Mouse (Mus musculus) heart, embryonic 14.5 days (tissue): Measurements from ENCODE around the gene Cpm. TPM values are rescaled to one million over a fixed set of nuclear protein-coding genes. Genes with fewer than 3 reads are reported as not detected.

Source experiments
- ATAC-seq: fragments of 200-750 bp; cut with Nextera tagmentation; 2 replicates; pipeline ENCODE4 v1.8.0; 2017; ENCODE audit warnings: low read depth, moderate TSS enrichment; ENCODE audit not compliant: insufficient number of reproducible peaks, insufficient read depth, low FRiP score
- H3K27ac ChIP-seq, 2 experiments: fragments of 200-500 bp in 1 of 2; fragments of 300-500 bp in 1 of 2; sonication (generic) in 1 of 2; replicated peaks in 1 of 2; 2 replicates each; pipeline ENCODE4 v1.5.1; 2012 to 2014; ENCODE audit warnings: low read depth in 2 of 2, low read length in 2 of 2, control low read depth in 1 of 2, mild to moderate bottlenecking in 1 of 2, mixed read lengths in 1 of 2; ENCODE audit not compliant: control insufficient read depth in 1 of 2, insufficient read depth in 1 of 2
- H3K27me3 ChIP-seq: fragments of 300-500 bp; sonication (generic); 2 replicates; pipeline ENCODE4 v1.6.1; 2014; ENCODE audit warnings: mild to moderate bottlenecking, low read length, control low read depth; ENCODE audit not compliant: control insufficient read depth, insufficient read depth
- H3K36me3 ChIP-seq: fragments of 300-500 bp; sonication (generic); 2 replicates; pipeline ENCODE4 v1.6.1; 2014; ENCODE audit warnings: mild to moderate bottlenecking, control low read depth, low read length, mixed read lengths; ENCODE audit not compliant: control insufficient read depth, insufficient read depth
- H3K4me1 ChIP-seq, 2 experiments: fragments of 200-500 bp in 1 of 2; fragments of 300-500 bp in 1 of 2; sonication (generic) in 1 of 2; 2 replicates each; pipeline ENCODE4 v1.6.1; 2012 to 2014; ENCODE audit warnings: low read length in 2 of 2, control low read depth in 1 of 2, mixed read lengths in 1 of 2; ENCODE audit not compliant: control insufficient read depth in 2 of 2, insufficient read depth in 2 of 2
- H3K4me2 ChIP-seq: fragments of 300-500 bp; sonication (generic); 2 replicates; pipeline ENCODE4 v1.6.1; 2014; ENCODE audit warnings: mild to moderate bottlenecking, low read length
- H3K4me3 ChIP-seq, 2 experiments: fragments of 200-500 bp in 1 of 2; fragments of 300-500 bp in 1 of 2; sonication (generic) in 1 of 2; 2 replicates each; pipeline ENCODE4 v1.5.1; 2012 to 2014; ENCODE audit warnings: low read length in 2 of 2, mild to moderate bottlenecking in 2 of 2, control low read depth in 1 of 2, low read depth in 1 of 2, moderate library complexity in 1 of 2; ENCODE audit not compliant: control insufficient read depth in 1 of 2, insufficient read depth in 1 of 2
- H3K9ac ChIP-seq: fragments of 300-500 bp; sonication (generic); 2 replicates; pipeline ENCODE4 v1.6.1; 2014; ENCODE audit warnings: mild to moderate bottlenecking, low read length
- H3K9me3 ChIP-seq: fragments of 300-500 bp; sonication (generic); 2 replicates; pipeline ENCODE4 v1.6.1; 2016; ENCODE audit warnings: low read length, control low read depth; ENCODE audit not compliant: control insufficient read depth
- WGBS: fragments of 180-500 bp; shearing (Covaris S2); extraction: QIAGEN DNeasy Blood & Tissue Kit; methylation state at CpG from one replicate; pipeline ENCODE4 v1.1.7; 2014; 5-methylcytosine and 5-hydroxymethylcytosine counted together
- polyA plus RNA-seq: library from polyadenylated mRNA; unstranded; fragments of >200 nt; fragmentation: Nextera tagmentation; extraction: Ambion mirVana; gene quantifications from 2 replicates; pipeline ENCODE4 v1.2.1, GENCODE M21; 2014

Gene Cpm
- polyA plus RNA-seq = 0.96 and 1.00 TPM in 2 replicates

- WGBS = under 1% methylated on average over 62 of the region's 73 CpGs
- Histone ChIP-seq H3K4me3 (peak within 1 kb of the TSS; percentile 44 to 60), H3K9ac (peak within 1 kb of the TSS; percentile 13), H3K9me3 (no peaks in the 10 kb centered on the region), H3K27ac (no peak within 1 kb of the TSS), H3K4me1 (peaks cover 5 to 12% of the 10 kb centered on the region in 2 experiments; a peak in 2 of 4 replicates), H3K4me2 (peak within 1 kb of the TSS; percentile 93), H3K36me3 (no peaks in the 10 kb centered on the region), H3K27me3 (peaks cover 47% of the 10 kb centered on the region)
- ATAC-seq = peak; percentile 85
These were observed at the start of gene Cpm for GRCm38 (mm10) chr10:117629169-117629971. Gene Cpm (plus strand): TSS chr10:117629500.

DNA sequence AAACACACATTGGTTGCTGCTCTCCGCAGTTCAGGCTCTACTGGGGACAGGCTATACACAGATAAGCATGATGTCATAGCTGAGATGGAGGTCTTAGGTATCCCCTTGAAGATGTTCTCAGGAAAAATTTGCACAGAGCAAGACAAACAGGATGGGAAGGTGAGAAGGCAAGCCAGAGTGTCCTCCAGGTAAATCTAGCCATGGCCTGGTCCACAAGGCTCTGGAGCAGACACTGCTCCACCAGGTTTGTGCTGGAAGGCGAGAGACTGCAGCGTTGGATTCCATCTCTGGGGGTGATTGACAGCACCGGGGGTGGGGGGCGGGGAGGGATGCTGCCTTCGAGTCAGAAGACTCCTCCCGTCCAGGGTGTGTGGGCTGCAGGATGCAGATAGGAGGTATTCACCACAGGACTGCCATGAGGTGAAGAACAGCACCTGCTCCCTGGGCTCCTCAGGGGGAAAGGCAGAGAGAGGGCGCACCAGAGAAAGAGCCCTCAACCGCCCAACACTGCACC, 49.5 kb upstream of the Cpm start:
- Histone ChIP-seq H3K27me3 (no peaks in the 10 kb centered on the region), H3K4me1 (no peaks in the 10 kb centered on the region), H3K9ac (no peak overlapping the region), H3K4me3 (no peak overlapping the region), H3K9me3 (no peaks in the 10 kb centered on the region), H3K36me3 (no peaks in the 10 kb centered on the region), H3K4me2 (no peak overlapping the region), H3K27ac (no peak overlapping the region)
- 40% methylated on average over 9 of the region's 9 CpGs for WGBS
- ATAC-seq = no peak

DNA sequence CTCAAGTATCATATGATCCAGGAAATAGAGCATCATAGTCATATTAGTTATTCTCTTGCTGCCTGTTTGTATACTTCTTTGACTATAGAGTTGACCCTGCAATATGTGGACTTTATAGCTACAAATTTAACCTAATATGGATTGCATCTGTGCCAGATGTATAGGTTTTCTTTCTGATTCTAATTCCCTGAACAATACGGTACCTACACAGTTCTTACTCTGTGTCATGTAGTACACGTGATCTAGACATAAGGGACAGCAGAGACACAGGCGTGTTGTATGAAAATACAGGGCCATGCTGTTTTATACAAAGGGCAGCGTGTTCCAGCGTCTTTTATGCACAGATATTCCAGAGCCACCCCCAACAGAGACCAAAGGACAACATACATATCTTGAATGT, 48.9 kb upstream of the Cpm start:
- no peaks in the 10 kb centered on the region for H3K36me3 ChIP-seq
- H3K4me1 ChIP-seq = no peaks in the 10 kb centered on the region
- 0 out of 2 replicates have a peak, but pooled peaks cover 3% of the 10 kb centered on the region for H3K9me3 ChIP-seq
- WGBS = 82% methylated on average over 5 of the region's 5 CpGs
- H3K4me3 ChIP-seq = no peak overlapping the region
- no peak overlapping the region for H3K4me2 ChIP-seq
- H3K27me3 ChIP-seq = no peaks in the 10 kb centered on the region
- no peak for ATAC-seq
- H3K27ac ChIP-seq = no peak overlapping the region
- no peak overlapping the region for H3K9ac ChIP-seq

- Histone ChIP-seq H3K36me3 (no peaks in the 10 kb centered on the region), H3K27me3 (no peaks in the 10 kb centered on the region), H3K4me1 (no peaks in the 10 kb centered on the region), H3K27ac (no peak overlapping the region), H3K9ac (no peak overlapping the region), H3K4me2 (no peak overlapping the region), H3K4me3 (no peak overlapping the region), H3K9me3 (0 out of 2 replicates have a peak, but pooled peaks cover 3% of the 10 kb centered on the region)
- no peak for ATAC-seq
- 89% methylated on average over 11 of the region's 11 CpGs for WGBS
These were observed 48.1 kb upstream of the Cpm start for GRCm38 (mm10) chr10:117581007-117581752.

- H3K27me3 ChIP-seq = no peaks in the 10 kb centered on the region
- H3K4me2 ChIP-seq = no peak overlapping the region
- no peak overlapping the region for H3K4me3 ChIP-seq
- H3K36me3 ChIP-seq = no peaks in the 10 kb centered on the region
- no peak overlapping the region for H3K9ac ChIP-seq
- WGBS = 81% methylated on average over 3 of the region's 3 CpGs
- ATAC-seq = no peak
- no peak overlapping the region for H3K27ac ChIP-seq
- 0 out of 2 replicates have a peak, but pooled peaks cover 3% of the 10 kb centered on the region for H3K9me3 ChIP-seq
- H3K4me1 ChIP-seq = no peaks in the 10 kb centered on the region
These were observed 47.6 kb upstream of the Cpm start for GRCm38 (mm10) chr10:117581753-117582062.

DNA sequence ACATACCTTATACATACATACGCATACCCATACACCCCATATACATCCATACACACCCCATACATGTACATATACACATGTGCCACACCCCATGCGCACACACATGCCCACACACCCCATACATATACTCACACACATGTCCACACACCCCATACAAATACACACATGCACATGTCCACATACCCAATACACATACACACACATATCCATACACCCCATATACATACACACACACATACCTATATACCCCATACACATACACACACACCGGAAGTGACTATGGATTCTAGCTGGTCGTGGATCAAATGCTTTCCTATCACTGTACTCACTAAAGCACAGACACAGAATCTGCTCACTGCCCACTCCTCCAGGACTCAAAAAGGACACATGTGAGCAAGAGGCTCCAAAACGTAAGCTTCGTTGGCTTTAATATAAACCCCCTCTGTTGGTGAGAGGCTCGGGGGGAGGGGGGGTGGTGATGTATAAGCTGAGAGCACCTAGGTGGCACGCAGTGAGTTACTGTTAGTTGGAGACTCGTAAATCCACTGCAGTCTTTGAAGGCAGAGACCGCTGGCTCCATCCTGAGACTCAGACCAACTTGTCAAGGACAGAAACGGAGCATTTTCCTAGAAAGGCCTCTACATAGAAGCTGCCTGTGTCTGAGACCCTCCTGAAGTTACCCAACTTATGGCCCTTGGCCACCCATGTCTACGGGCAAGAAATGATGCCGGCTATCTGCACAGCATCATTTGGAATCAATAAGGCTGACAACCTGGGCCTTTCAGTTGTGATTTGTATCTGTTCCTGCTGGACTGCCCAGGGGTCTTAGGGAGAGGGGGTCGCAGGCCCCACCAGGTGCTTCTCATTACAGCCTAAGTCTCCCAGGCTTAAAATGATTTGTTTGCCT, 45.9 kb upstream of the Cpm start:
- no peak overlapping the region for H3K27ac ChIP-seq
- H3K36me3 ChIP-seq = no peaks in the 10 kb centered on the region
- H3K4me3 ChIP-seq = no peak overlapping the region
- H3K4me1 ChIP-seq = no peaks in the 10 kb centered on the region
- 0 out of 2 replicates have a peak, but pooled peaks cover 3% of the 10 kb centered on the region for H3K9me3 ChIP-seq
- ATAC-seq = no peak
- no peak overlapping the region for H3K9ac ChIP-seq
- H3K27me3 ChIP-seq = no peaks in the 10 kb centered on the region
- WGBS = 80% methylated on average over 14 of the region's 14 CpGs
- H3K4me2 ChIP-seq = no peak overlapping the region

DNA sequence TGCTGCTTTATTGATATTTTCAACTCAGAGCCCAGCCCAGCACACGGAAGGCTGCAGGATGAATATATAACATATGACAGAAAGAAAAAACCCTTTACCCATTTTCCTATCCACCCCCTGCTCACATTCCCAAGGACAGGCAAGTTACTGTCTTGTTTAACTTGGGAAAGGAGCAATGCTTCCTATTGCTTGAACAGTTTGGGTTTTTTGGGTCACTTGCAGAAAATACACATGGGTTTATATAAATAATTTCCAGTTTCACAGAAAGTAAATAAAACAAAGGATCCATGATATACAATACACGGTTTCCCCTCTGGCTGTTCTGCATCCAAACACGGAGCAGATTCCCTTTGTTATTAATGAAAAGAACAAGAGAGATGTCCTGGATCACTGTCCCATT, 45.2 kb upstream of the Cpm start:
- H3K36me3 ChIP-seq = no peaks in the 10 kb centered on the region
- no peak overlapping the region for H3K27ac ChIP-seq
- H3K4me3 ChIP-seq = no peak overlapping the region
- 75% methylated on average over 3 of the region's 3 CpGs for WGBS
- H3K9ac ChIP-seq = no peak overlapping the region
- no peaks in the 10 kb centered on the region for H3K4me1 ChIP-seq
- H3K9me3 ChIP-seq = 0 out of 2 replicates have a peak, but pooled peaks cover 3% of the 10 kb centered on the region
- no peak for ATAC-seq
- no peaks in the 10 kb centered on the region for H3K27me3 ChIP-seq
- H3K4me2 ChIP-seq = no peak overlapping the region
